Comparison of ENCODE assay signal across 8 mouse cellular contexts in genomic region chr2:169790439-169791131, GRCm38 (mm10).
DNase-seq lines count a peak whose midpoint lies in the region; ATAC-seq and TF ChIP-seq lines count a peak whose summit lies in the region.

No protein-coding gene starts in this region.

- no peak for TF ChIP-seq CTCF in E14TG2a.4 (conservative IDR thresholded peaks at IDR 0.05; ENCODE audit: low read length)
- no peak for TF ChIP-seq CTCF in left cerebral cortex, adult 2 months (IDR thresholded peaks at IDR 0.05)

- ATAC-seq in hematopoietic stem cell, adult 5-6 weeks (replicated peaks in 1 of 2; ENCODE audit: insufficient read depth in 1 of 2, low FRiP score in 2 of 2, low TSS enrichment in 1 of 2, low read depth in 1 of 2, poor library complexity in 2 of 2, severe bottlenecking in 2 of 2): peak; percentile 77 to 78

- intact Hi-C loops in left cerebral cortex, adult 2 months (cut with DNase I): no loop called here

- peaks cover 16% of the 10 kb centered on the region for H3K27me3 ChIP-seq in E14TG2a.4 (ENCODE audit: insufficient read depth, low read length)

- peak; percentile 81 to 87 for DNase-seq in adrenal gland, postnatal 36 days
- DNase-seq in frontal cortex, postnatal 14 days (ENCODE audit: low spot score in 2 of 2): peak; percentile 13 to 21
- peak; percentile 22 to 43 for DNase-seq in left cerebral cortex, adult 2 months (ENCODE audit: extremely low spot score in 1 of 2, low spot score in 2 of 2)
- peak; percentile 91 for DNase-seq in lung, postnatal 36 days
- peak; percentile 61 to 73 for DNase-seq in right cerebral cortex, postnatal 10 days (ENCODE audit: low spot score in 2 of 2)
- no peak for DNase-seq in adipocyte (ENCODE audit: low spot score)

- H3K4me1 ChIP-seq in E14TG2a.4 (replicated peaks; ENCODE audit: low read depth, low read length): peaks cover 8% of the 10 kb centered on the region

- H3K27ac ChIP-seq in left cerebral cortex, adult 2 months: no peak overlapping the region

- no peaks in the 10 kb centered on the region for H3K9me3 ChIP-seq in E14TG2a.4 (ENCODE audit: low read length)

- peak overlapping the region; percentile 50; the same call in 1 of the 2 replicates for H3K4me3 ChIP-seq in E14TG2a.4 (replicated peaks; ENCODE audit: low read length)
- H3K4me3 ChIP-seq in left cerebral cortex, adult 2 months: peak overlapping the region; percentile 36

- H3K36me3 ChIP-seq in E14TG2a.4 (ENCODE audit: insufficient read depth, low read length): no peaks in the 10 kb centered on the region
